Mouse (Mus musculus): ENCODE data around the gene Mrpl28. TPM values are rescaled to one million over a fixed set of nuclear protein-coding genes. Genes with fewer than 3 reads are reported as not detected.
A peak's percentile ranks its signal among the peaks of the same experiment; 100 is the strongest.

Mrpl28 gene
- polyA plus RNA-seq, 1 experiment, result 169 TPM

DNA sequence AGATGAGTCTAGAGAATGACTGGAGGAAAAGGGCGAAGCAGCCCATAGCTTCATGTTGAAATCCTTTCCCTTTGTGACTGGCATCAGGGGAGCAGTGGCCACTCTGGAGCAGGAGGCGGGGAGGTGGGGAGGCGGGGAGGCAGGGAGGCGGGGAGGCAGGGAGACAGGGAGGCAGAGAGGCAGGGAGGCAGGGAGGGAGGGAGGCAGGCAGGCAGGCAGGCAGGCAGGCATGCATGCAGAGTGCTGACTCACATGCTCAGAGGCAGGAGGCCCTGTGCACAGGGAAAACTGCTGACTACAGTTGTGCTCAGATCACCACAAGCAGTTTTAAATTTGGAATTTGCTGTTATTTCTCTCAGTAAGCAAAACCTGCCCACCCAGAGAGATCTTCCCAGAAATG is 21.8 kb upstream of the Mrpl28 start:
- H3K79me2 ChIP-seq (ENCODE audit: control insufficient read depth, insufficient read depth), result no peaks in the 10 kb centered on the region
- no peak overlapping the region for H3K4me3 ChIP-seq (ENCODE audit: insufficient read depth, poor library complexity, severe bottlenecking)
- no peak overlapping the region for H3ac ChIP-seq (ENCODE audit: control insufficient read depth, insufficient read length, low read depth)
- H3K79me3 ChIP-seq (ENCODE audit: low read depth), result no peaks in the 10 kb centered on the region
- no peaks in the 10 kb centered on the region for H3K36me3 ChIP-seq (ENCODE audit: control insufficient read depth, insufficient read depth)
- TF ChIP-seq CTCF (IDR thresholded peaks at IDR 0.05; ENCODE audit: control insufficient read depth, insufficient read depth, insufficient read length), result no peak
- no peak for TF ChIP-seq FOSL1 (IDR thresholded peaks at IDR 0.05; ENCODE audit: insufficient read depth, low read length, poor library complexity, severe bottlenecking)
- no peak for TF ChIP-seq CEBPB (IDR thresholded peaks at IDR 0.05; ENCODE audit: low read depth)
- TF ChIP-seq MYOD1 (IDR thresholded peaks at IDR 0.05; ENCODE audit: control insufficient read depth, insufficient read length, low read depth), result no peak
- TF ChIP-seq MAX (IDR thresholded peaks at IDR 0.05), result no peak
- H3K27me3 ChIP-seq (ENCODE audit: control insufficient read depth, insufficient read depth, insufficient read length), result no peaks in the 10 kb centered on the region

DNA sequence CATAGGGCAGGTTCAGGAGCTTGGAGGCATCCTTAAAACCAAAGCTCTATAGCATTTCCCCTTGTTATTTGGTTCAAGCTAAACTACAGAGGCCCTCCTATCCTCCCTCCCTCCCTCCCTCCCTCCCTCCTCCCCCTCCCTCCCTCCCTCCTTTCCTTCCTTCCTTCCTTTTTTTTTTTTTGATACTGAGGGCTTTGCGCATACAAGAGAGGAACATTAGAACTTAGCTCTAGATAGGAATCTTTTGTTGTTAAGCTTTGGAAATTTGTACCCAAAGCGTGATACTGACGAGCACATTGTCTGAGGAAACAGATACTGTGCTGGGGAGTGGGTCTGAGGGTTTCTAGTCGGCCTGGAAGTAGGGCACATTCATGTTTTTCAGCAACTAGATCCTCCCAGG is 17.7 kb upstream of the Mrpl28 start:
- Histone ChIP-seq H3ac (ENCODE audit: control insufficient read depth, insufficient read length, low read depth) (no peak overlapping the region), H3K79me3 (ENCODE audit: low read depth) (no peaks in the 10 kb centered on the region), H3K36me3 (ENCODE audit: control insufficient read depth, insufficient read depth) (no peaks in the 10 kb centered on the region), H3K79me2 (ENCODE audit: control insufficient read depth, insufficient read depth) (no peaks in the 10 kb centered on the region), H3K4me3 (ENCODE audit: insufficient read depth, poor library complexity, severe bottlenecking) (no peak overlapping the region), H3K27me3 (ENCODE audit: control insufficient read depth, insufficient read depth, insufficient read length) (no peaks in the 10 kb centered on the region)
- TF ChIP-seq USF1 (IDR thresholded peaks at IDR 0.05; ENCODE audit: low read depth) (no peak), CTCF (IDR thresholded peaks at IDR 0.05; ENCODE audit: control insufficient read depth, insufficient read depth, insufficient read length) (no peak), MYOG (IDR thresholded peaks at IDR 0.05; ENCODE audit: control insufficient read depth, extremely low read depth, insufficient read length) (no peak), MAX (IDR thresholded peaks at IDR 0.05) (no peak)

DNA sequence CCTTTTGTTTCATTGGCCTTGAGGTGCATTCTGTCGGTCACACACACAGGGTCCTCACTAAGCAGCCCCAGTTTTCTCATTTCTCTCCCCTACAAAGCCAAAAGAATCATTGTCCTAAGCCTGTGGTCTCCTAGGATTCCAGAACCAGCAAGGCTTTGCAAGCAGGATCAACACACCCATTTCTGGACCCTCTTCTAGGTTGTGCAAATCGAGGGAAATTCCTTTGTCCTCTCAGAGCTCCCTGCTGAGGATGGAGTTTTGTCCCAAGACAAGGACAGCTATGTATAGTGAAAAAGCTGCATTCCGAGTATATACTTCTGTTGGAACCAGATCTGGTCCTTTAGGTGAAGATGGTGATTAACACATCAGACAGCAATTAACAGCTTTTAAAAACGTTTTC is 13.1 kb upstream of the Mrpl28 start:
- Histone ChIP-seq H3K79me3 (ENCODE audit: low read depth) (no peaks in the 10 kb centered on the region), H3K4me3 (ENCODE audit: insufficient read depth, poor library complexity, severe bottlenecking) (no peak overlapping the region), H3K79me2 (ENCODE audit: control insufficient read depth, insufficient read depth) (no peaks in the 10 kb centered on the region), H3K27me3 (ENCODE audit: control insufficient read depth, insufficient read depth, insufficient read length) (peaks cover 19% of the 10 kb centered on the region), H3ac (ENCODE audit: control insufficient read depth, insufficient read length, low read depth) (no peak overlapping the region), H3K36me3 (ENCODE audit: control insufficient read depth, insufficient read depth) (no peaks in the 10 kb centered on the region)
- no peak for TF ChIP-seq MYOD1 (IDR thresholded peaks at IDR 0.05; ENCODE audit: control insufficient read depth, insufficient read length, low read depth)
- no peak for TF ChIP-seq USF1 (IDR thresholded peaks at IDR 0.05; ENCODE audit: low read depth)
- TF ChIP-seq CEBPB (IDR thresholded peaks at IDR 0.05; ENCODE audit: low read depth), result no peak
- no peak for TF ChIP-seq MYOG (IDR thresholded peaks at IDR 0.05; ENCODE audit: control insufficient read depth, extremely low read depth, insufficient read length)
- TF ChIP-seq MAX (IDR thresholded peaks at IDR 0.05), result no peak
- no peak for TF ChIP-seq FOSL1 (IDR thresholded peaks at IDR 0.05; ENCODE audit: insufficient read depth, low read length, poor library complexity, severe bottlenecking)
- TF ChIP-seq CTCF (IDR thresholded peaks at IDR 0.05; ENCODE audit: control insufficient read depth, insufficient read depth, insufficient read length), result no peak

DNA sequence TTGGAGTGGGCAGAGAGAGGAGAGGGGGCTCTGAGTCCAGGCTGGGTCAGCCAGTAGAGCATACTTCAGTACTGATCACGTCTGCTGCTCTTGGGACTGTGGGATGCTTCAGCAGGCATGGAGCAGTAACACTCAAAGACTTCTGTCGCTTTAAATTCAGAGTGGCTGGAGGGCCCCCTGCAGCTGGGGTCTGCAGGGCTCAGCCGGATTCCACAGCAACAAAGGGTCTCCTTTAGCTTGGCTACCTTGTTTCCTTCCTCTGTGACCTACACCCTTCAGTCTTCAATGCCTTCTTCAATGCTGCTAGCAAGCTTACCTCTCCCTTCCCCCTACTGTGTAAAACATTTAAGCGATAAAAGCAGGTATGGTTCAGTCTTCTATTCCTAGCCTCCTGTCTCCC is 12.3 kb upstream of the Mrpl28 start:
- Histone ChIP-seq H3ac (ENCODE audit: control insufficient read depth, insufficient read length, low read depth) (no peak overlapping the region), H3K27me3 (ENCODE audit: control insufficient read depth, insufficient read depth, insufficient read length) (peaks cover 28% of the 10 kb centered on the region), H3K79me3 (ENCODE audit: low read depth) (no peaks in the 10 kb centered on the region), H3K36me3 (ENCODE audit: control insufficient read depth, insufficient read depth) (no peaks in the 10 kb centered on the region), H3K79me2 (ENCODE audit: control insufficient read depth, insufficient read depth) (no peaks in the 10 kb centered on the region), H3K4me3 (ENCODE audit: insufficient read depth, poor library complexity, severe bottlenecking) (no peak overlapping the region)
- no peak for TF ChIP-seq MAX (IDR thresholded peaks at IDR 0.05)
- TF ChIP-seq CTCF (IDR thresholded peaks at IDR 0.05; ENCODE audit: control insufficient read depth, insufficient read depth, insufficient read length), result no peak
- TF ChIP-seq MYOG (IDR thresholded peaks at IDR 0.05; ENCODE audit: control insufficient read depth, extremely low read depth, insufficient read length), result no peak
- TF ChIP-seq USF1 (IDR thresholded peaks at IDR 0.05; ENCODE audit: low read depth), result no peak
- no peak for TF ChIP-seq CEBPB (IDR thresholded peaks at IDR 0.05; ENCODE audit: low read depth)
- no peak for TF ChIP-seq FOSL1 (IDR thresholded peaks at IDR 0.05; ENCODE audit: insufficient read depth, low read length, poor library complexity, severe bottlenecking)

DNA sequence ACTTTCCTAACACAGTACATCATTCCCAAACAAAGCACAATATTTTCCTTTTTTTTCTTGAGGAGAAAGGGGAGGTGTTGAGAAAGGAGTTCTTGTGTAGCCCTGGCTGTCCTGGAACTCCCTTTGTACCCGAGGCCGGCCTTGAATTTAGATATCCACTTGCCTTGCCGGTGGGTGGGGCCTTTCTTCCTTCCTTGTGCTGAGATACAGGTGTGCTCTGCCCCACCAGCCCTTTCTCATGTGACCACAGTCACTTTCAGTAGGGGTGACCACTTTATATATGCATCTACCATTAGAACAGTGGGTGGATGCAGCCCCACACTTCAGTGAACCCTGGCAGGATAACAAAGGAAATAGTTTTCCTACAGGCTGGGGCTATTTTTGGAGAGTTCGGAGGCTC is 11.6 kb upstream of the Mrpl28 start:
- TF ChIP-seq CTCF (IDR thresholded peaks at IDR 0.05; ENCODE audit: control insufficient read depth, insufficient read depth, insufficient read length) (no peak), USF1 (IDR thresholded peaks at IDR 0.05; ENCODE audit: low read depth) (no peak), MYOG (IDR thresholded peaks at IDR 0.05; ENCODE audit: control insufficient read depth, extremely low read depth, insufficient read length) (no peak), MYOD1 (IDR thresholded peaks at IDR 0.05; ENCODE audit: control insufficient read depth, insufficient read length, low read depth) (no peak), FOSL1 (IDR thresholded peaks at IDR 0.05; ENCODE audit: insufficient read depth, low read length, poor library complexity, severe bottlenecking) (no peak), MAX (IDR thresholded peaks at IDR 0.05) (no peak), CEBPB (IDR thresholded peaks at IDR 0.05; ENCODE audit: low read depth) (no peak)
- Histone ChIP-seq H3ac (ENCODE audit: control insufficient read depth, insufficient read length, low read depth) (no peak overlapping the region), H3K79me2 (ENCODE audit: control insufficient read depth, insufficient read depth) (no peaks in the 10 kb centered on the region), H3K4me3 (ENCODE audit: insufficient read depth, poor library complexity, severe bottlenecking) (no peak overlapping the region), H3K79me3 (ENCODE audit: low read depth) (no peaks in the 10 kb centered on the region), H3K27me3 (ENCODE audit: control insufficient read depth, insufficient read depth, insufficient read length) (peaks cover 28% of the 10 kb centered on the region), H3K36me3 (ENCODE audit: control insufficient read depth, insufficient read depth) (no peaks in the 10 kb centered on the region)

DNA sequence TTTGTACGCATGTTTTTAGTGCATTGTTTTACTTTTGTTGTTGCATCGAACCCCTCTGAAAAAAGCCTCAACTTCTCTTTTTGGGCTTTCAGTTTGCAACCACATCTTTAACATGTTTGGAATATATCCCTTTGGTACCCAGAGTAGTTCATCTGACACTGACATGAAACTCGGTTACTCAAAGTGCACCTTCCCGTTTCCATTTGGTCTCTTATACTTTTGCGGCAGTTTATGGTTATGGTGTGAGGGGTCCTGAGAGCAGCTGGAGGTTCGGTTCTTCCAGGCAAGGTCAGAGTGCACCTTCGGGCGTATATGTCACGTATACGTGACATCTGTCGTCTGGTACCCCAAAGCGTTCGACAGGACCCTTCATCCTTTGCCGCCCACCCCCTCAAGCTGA is 10.5 kb upstream of the Mrpl28 start:
- H3K79me3 ChIP-seq (ENCODE audit: low read depth), result no peaks in the 10 kb centered on the region
- H3K79me2 ChIP-seq (ENCODE audit: control insufficient read depth, insufficient read depth), result no peaks in the 10 kb centered on the region
- peak overlapping the region; percentile 18 for H3ac ChIP-seq (ENCODE audit: control insufficient read depth, insufficient read length, low read depth)
- TF ChIP-seq MYOD1 (IDR thresholded peaks at IDR 0.05; ENCODE audit: control insufficient read depth, insufficient read length, low read depth), result no peak
- TF ChIP-seq USF1 (IDR thresholded peaks at IDR 0.05; ENCODE audit: low read depth), result no peak
- no peaks in the 10 kb centered on the region for H3K36me3 ChIP-seq (ENCODE audit: control insufficient read depth, insufficient read depth)
- H3K4me3 ChIP-seq (ENCODE audit: insufficient read depth, poor library complexity, severe bottlenecking), result no peak overlapping the region
- peaks cover 36% of the 10 kb centered on the region for H3K27me3 ChIP-seq (ENCODE audit: control insufficient read depth, insufficient read depth, insufficient read length)
